Mouse (Mus musculus) megakaryocyte, embryonic 14.5 days (primary cell): Measurements from ENCODE around the gene Prune2.

Experiments used
- FLI1 ChIP-seq: IDR thresholded peaks from 2 replicates; pipeline ENCODE4 v1.6.1; 2012; ENCODE audit warnings: low read length, inconsistent platforms, mixed read lengths
- GATA1 ChIP-seq: IDR thresholded peaks from 3 replicates; pipeline ENCODE4 v1.6.1; 2012; ENCODE audit warnings: mixed read lengths, low read length, inconsistent platforms, borderline replicate concordance

DNA sequence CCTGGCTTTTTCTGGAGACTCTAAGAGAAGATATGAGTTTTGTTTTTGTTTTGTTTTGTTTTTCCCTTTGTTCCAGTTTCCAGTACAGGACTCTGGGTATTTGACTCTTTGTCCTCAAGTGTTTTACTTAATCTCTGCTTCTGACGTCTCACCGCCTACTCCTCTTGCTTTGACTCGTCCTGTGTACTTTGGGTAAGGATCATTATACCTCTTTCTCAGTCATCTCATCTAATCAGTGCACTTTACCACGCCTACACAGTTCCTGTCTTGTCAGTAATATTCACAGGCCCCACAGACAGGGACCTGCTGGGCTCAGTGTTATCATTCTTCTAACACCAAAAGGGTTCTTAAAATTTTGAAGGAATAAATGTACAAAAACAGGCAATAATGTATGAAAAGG, 312.8 kb downstream of the Prune2 start:
- TF ChIP-seq GATA1 (no peak), FLI1 (no peak)
